Mouse (Mus musculus) lung, postnatal 0 days (tissue): ENCODE measurements around the gene Tmem104. TPM values are rescaled to one million over a fixed set of nuclear protein-coding genes. Genes with fewer than 3 reads are reported as not detected.

Experiments
- ATAC-seq: fragments of 200-750 bp; cut with Nextera tagmentation; 2 replicates; pipeline ENCODE4 v1.8.0; 2017; ENCODE audit warnings: moderate library complexity
- DNase-seq: peaks from one replicate; pipeline ENCODE4 v3.0.0-alpha.2; 2016; ENCODE audit warnings: low spot score
- H3K27ac ChIP-seq: fragments of 300-500 bp; sonication (generic); 2 replicates; pipeline ENCODE4 v1.5.1; 2014; ENCODE audit warnings: antibody characterized with exemption, mild to moderate bottlenecking, low read length, mixed read lengths
- H3K27me3 ChIP-seq: fragments of 300-500 bp; sonication (generic); replicated peaks from 2 replicates; pipeline ENCODE4 v1.6.1; 2014; ENCODE audit warnings: low read length, mixed read lengths; ENCODE audit not compliant: insufficient read depth
- H3K36me3 ChIP-seq: fragments of 300-500 bp; sonication (generic); 2 replicates; pipeline ENCODE4 v1.6.1; 2014; ENCODE audit warnings: low read length, mixed read lengths; ENCODE audit not compliant: insufficient read depth
- H3K4me1 ChIP-seq: fragments of 300-500 bp; sonication (generic); 2 replicates; pipeline ENCODE4 v1.6.1; 2014; ENCODE audit warnings: antibody characterized with exemption, low read depth, low read length, mixed read lengths; ENCODE audit not compliant: insufficient read depth
- H3K4me2 ChIP-seq: fragments of 300-500 bp; sonication (generic); replicated peaks from 2 replicates; pipeline ENCODE4 v1.6.1; 2014; ENCODE audit warnings: low read depth, mild to moderate bottlenecking, low read length, moderate library complexity, mixed read lengths
- H3K4me3 ChIP-seq: fragments of 300-500 bp; sonication (generic); 2 replicates; pipeline ENCODE4 v1.5.1; 2014; ENCODE audit warnings: low read depth, low read length
- H3K9ac ChIP-seq: fragments of 300-500 bp; sonication (generic); replicated peaks from 2 replicates; pipeline ENCODE4 v1.6.1; 2014; ENCODE audit warnings: low read depth, mild to moderate bottlenecking
- H3K9me3 ChIP-seq: fragments of 300-500 bp; sonication (generic); 2 replicates; pipeline ENCODE4 v1.6.1; 2016; ENCODE audit warnings: low read length, mixed read lengths
- CTCF ChIP-seq: IDR thresholded peaks from 2 replicates; pipeline ENCODE4 v1.5.1; 2016; ENCODE audit warnings: antibody characterized with exemption, mild to moderate bottlenecking
- EP300 ChIP-seq: IDR thresholded peaks from 2 replicates; pipeline ENCODE4 v1.6.1; 2016; ENCODE audit warnings: antibody characterized with exemption, mild to moderate bottlenecking, control low read depth
- WGBS: fragments of 180-500 bp; shearing (Covaris S2); extraction: QIAGEN DNeasy Blood & Tissue Kit; methylation state at CpG from one replicate; pipeline ENCODE4 v1.1.7; 2014; 5-methylcytosine and 5-hydroxymethylcytosine counted together
- polyA plus RNA-seq: library from polyadenylated mRNA; unstranded; fragments of >200 nt; fragmentation: Nextera tagmentation; extraction: Ambion mirVana; gene quantifications from 2 replicates; pipeline ENCODE4 v1.2.1, GENCODE M21; 2015

Gene Tmem104
- polyA plus RNA-seq, 1 experiment from 2014 or later: 9.6 TPM

GRCm38 (mm10) chr11:115257775-115258510 lies 70.7 kb downstream of the Tmem104 start:
- no peaks in the 10 kb centered on the region for H3K36me3 ChIP-seq
- TF ChIP-seq CTCF: no peak
- no peak for TF ChIP-seq EP300
- peaks cover 41% of the 10 kb centered on the region for H3K27me3 ChIP-seq
- no peaks in the 10 kb centered on the region for H3K9me3 ChIP-seq
- peak overlapping the region; percentile 5; the same call in 1 of the 2 replicates for H3K4me3 ChIP-seq
- no peak overlapping the region for H3K9ac ChIP-seq
- no peak overlapping the region for H3K4me2 ChIP-seq
- DNase-seq (peak; percentile 58), ATAC-seq (peak; percentile 56)
- H3K4me1 ChIP-seq: no peaks in the 10 kb centered on the region
- no peak overlapping the region for H3K27ac ChIP-seq
- 18% methylated on average over 50 of the region's 59 CpGs for WGBS

- Histone ChIP-seq H3K9me3 (no peaks in the 10 kb centered on the region), H3K4me2 (no peak overlapping the region), H3K27ac (no peak overlapping the region), H3K27me3 (peaks cover 52% of the 10 kb centered on the region), H3K36me3 (no peaks in the 10 kb centered on the region), H3K4me3 (no peak overlapping the region), H3K4me1 (no peaks in the 10 kb centered on the region), H3K9ac (no peak overlapping the region)
- no peak for TF ChIP-seq CTCF
- TF ChIP-seq EP300: no peak
- DNase-seq (no peak), ATAC-seq (no peak)
- 21% methylated on average over 4 of the region's 4 CpGs for WGBS
Observed at GRCm38 (mm10) chr11:115259134-115259533, 71.8 kb downstream of the Tmem104 start.

GRCm38 (mm10) chr11:115262954-115263353 lies 75.7 kb downstream of the Tmem104 start:
- 73% methylated on average over 11 of the region's 11 CpGs for WGBS
- Histone ChIP-seq H3K4me2 (no peak overlapping the region), H3K36me3 (0 out of 2 replicates have a peak, but pooled peaks cover 2% of the 10 kb centered on the region), H3K4me3 (no peak overlapping the region), H3K4me1 (no peaks in the 10 kb centered on the region; the same call in 1 of the 2 replicates), H3K27me3 (peaks cover 75% of the 10 kb centered on the region), H3K27ac (no peak overlapping the region), H3K9ac (no peak overlapping the region), H3K9me3 (no peaks in the 10 kb centered on the region)
- TF ChIP-seq EP300: no peak
- TF ChIP-seq CTCF: no peak
- DNase-seq: no peak
- ATAC-seq: no peak

- Histone ChIP-seq H3K36me3 (0 out of 2 replicates have a peak, but pooled peaks cover 4% of the 10 kb centered on the region), H3K27me3 (peaks cover 78% of the 10 kb centered on the region), H3K9me3 (no peaks in the 10 kb centered on the region), H3K9ac (no peak overlapping the region), H3K4me1 (no peaks in the 10 kb centered on the region; the same call in 1 of the 2 replicates), H3K27ac (no peak overlapping the region), H3K4me3 (no peak overlapping the region), H3K4me2 (no peak overlapping the region)
- ATAC-seq (no peak), DNase-seq (no peak)
- TF ChIP-seq EP300: no peak
- no peak for TF ChIP-seq CTCF
- 59% methylated on average over 7 of the region's 7 CpGs for WGBS
Observed at GRCm38 (mm10) chr11:115264136-115264861, 77.0 kb downstream of the Tmem104 start.

- peak overlapping the region; percentile 27; the same call in 1 of the 2 replicates for H3K4me2 ChIP-seq
- ATAC-seq: no peak; the same call in 1 of the 2 replicates
- peaks cover 78% of the 10 kb centered on the region for H3K27me3 ChIP-seq
- H3K4me3 ChIP-seq: no peak overlapping the region
- no peak overlapping the region for H3K27ac ChIP-seq
- no peaks in the 10 kb centered on the region; the same call in 1 of the 2 replicates for H3K4me1 ChIP-seq
- no peak for DNase-seq
- TF ChIP-seq EP300 (no peak), CTCF (peak; percentile 75)
- 8% methylated on average over 35 of the region's 39 CpGs for WGBS
- H3K36me3 ChIP-seq: 0 out of 2 replicates have a peak, but pooled peaks cover 4% of the 10 kb centered on the region
- no peaks in the 10 kb centered on the region for H3K9me3 ChIP-seq
- H3K9ac ChIP-seq: no peak overlapping the region
Observed at GRCm38 (mm10) chr11:115264862-115265668, 77.8 kb downstream of the Tmem104 start.
